Mouse (Mus musculus) liver, embryonic 14.5 days (tissue): ENCODE data around the gene Derl2. TPM values are rescaled to one million over a fixed set of nuclear protein-coding genes. Genes with fewer than 3 reads are reported as not detected.

Source experiments
- ATAC-seq: fragments of 200-750 bp; cut with Nextera tagmentation; 2 replicates; pipeline ENCODE4 v1.8.0; 2017; ENCODE audit warnings: moderate number of reproducible peaks, mild to moderate bottlenecking, moderate library complexity; ENCODE audit not compliant: insufficient read depth
- DNase-seq, 3 experiments: peaks; one replicate each; pipeline ENCODE4 v3.0.0-alpha.2; 2012 to 2013; ENCODE audit warnings: low read depth in 3 of 3, low spot score in 3 of 3
- H3K27ac ChIP-seq: fragments of 300-500 bp; sonication (generic); 2 replicates; pipeline ENCODE4 v1.5.1; 2014; ENCODE audit warnings: moderate library complexity, mild to moderate bottlenecking, control low read depth, inconsistent platforms
- H3K27me3 ChIP-seq: fragments of 300-500 bp; sonication (generic); 2 replicates; pipeline ENCODE4 v1.6.1; 2014; ENCODE audit warnings: mild to moderate bottlenecking, low read length, moderate library complexity; ENCODE audit not compliant: control insufficient read depth, insufficient read depth
- H3K36me3 ChIP-seq: fragments of 300-500 bp; sonication (generic); replicated peaks from 2 replicates; pipeline ENCODE4 v1.6.1; 2014; ENCODE audit warnings: low read depth; ENCODE audit not compliant: control insufficient read depth, insufficient read depth
- H3K4me1 ChIP-seq, 2 experiments: fragments of 200-500 bp in 1 of 2; fragments of 300-500 bp in 1 of 2; sonication (generic) in 1 of 2; replicated peaks; 2 replicates each; pipeline ENCODE4 v1.6.1; 2012 to 2014; ENCODE audit warnings: antibody characterized with exemption in 1 of 2, inconsistent platforms in 1 of 2, low read length in 1 of 2; ENCODE audit not compliant: control insufficient read depth in 2 of 2, insufficient read depth in 2 of 2
- H3K4me2 ChIP-seq: fragments of 300-500 bp; sonication (generic); 2 replicates; pipeline ENCODE4 v1.6.1; 2014; ENCODE audit warnings: low read depth, mild to moderate bottlenecking, control low read depth, moderate library complexity
- H3K4me3 ChIP-seq, 2 experiments: fragments of 200-500 bp in 1 of 2; fragments of 300-500 bp in 1 of 2; sonication (generic) in 1 of 2; 2 replicates each; pipeline ENCODE4 v1.5.1; 2012 to 2014; ENCODE audit warnings: low read depth in 2 of 2, low read length in 2 of 2, mild to moderate bottlenecking in 2 of 2, control low read depth in 1 of 2, inconsistent platforms in 1 of 2, moderate library complexity in 1 of 2; ENCODE audit not compliant: insufficient read depth in 1 of 2
- H3K9ac ChIP-seq: fragments of 300-500 bp; sonication (generic); replicated peaks from 2 replicates; pipeline ENCODE4 v1.6.1; 2014; ENCODE audit warnings: mild to moderate bottlenecking, control low read depth, moderate library complexity
- H3K9me3 ChIP-seq: fragments of 300-500 bp; sonication (generic); 2 replicates; pipeline ENCODE4 v1.6.1; 2016; ENCODE audit warnings: low read length, mixed read lengths; ENCODE audit not compliant: control insufficient read depth
- CTCF ChIP-seq: IDR thresholded peaks from 2 replicates; pipeline ENCODE4 v1.5.1; 2016; ENCODE audit warnings: antibody characterized with exemption, low read depth, control low read depth
- EP300 ChIP-seq: IDR thresholded peaks from 2 replicates; pipeline ENCODE4 v1.6.1; 2016; ENCODE audit warnings: antibody characterized with exemption, low read depth
- WGBS: fragments of 180-500 bp; shearing (Covaris S2); extraction: QIAGEN DNeasy Blood & Tissue Kit; methylation state at CpG from one replicate; pipeline ENCODE4 v1.1.7; 2014; ENCODE audit not compliant: insufficient replicate concordance; 5-methylcytosine and 5-hydroxymethylcytosine counted together
- polyA plus RNA-seq, 2 experiments: library from polyadenylated mRNA; depleted of rRNA in 1 of 2; stranded (reverse) in 1 of 2; unstranded in 1 of 2; fragments of >200 nt; fragmentation: Nextera tagmentation in 1 of 2; extraction: Ambion mirVana in 1 of 2; gene quantifications; 2 replicates each; pipeline versions ENCODE4 v1.2.1 to v1.2.3; 2012 to 2014

Derl2 gene
- polyA plus RNA-seq, 2 experiments, result 10.4 to 35.7 TPM

DNA sequence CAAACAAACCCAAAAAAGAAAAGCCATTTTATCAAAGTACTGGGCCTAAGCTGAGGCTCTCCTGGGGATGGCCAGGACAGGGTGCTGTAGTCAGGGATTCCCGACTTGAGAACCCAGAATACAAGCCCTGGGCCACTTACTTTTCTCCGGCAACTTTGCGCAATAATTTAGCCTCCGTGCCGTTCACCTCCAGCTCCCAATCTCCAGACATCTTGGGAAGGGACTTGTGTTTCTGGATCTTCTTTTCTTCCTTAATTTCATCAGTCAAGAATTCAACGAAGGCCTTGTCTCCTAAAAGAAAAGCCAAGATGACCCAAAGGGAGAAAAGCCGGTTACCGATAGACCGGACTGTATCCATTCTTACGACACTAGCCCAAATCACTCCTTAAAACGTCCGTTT lies 37.6 kb downstream of the Derl2 start:
- ATAC-seq (no peak), DNase-seq (no peak)
- peak overlapping the region; percentile 20 for H3K27ac ChIP-seq
- H3K9ac ChIP-seq, result peak overlapping the region; percentile 85
- H3K9me3 ChIP-seq, result no peaks in the 10 kb centered on the region
- H3K4me2 ChIP-seq, result peak overlapping the region; percentile 98
- H3K36me3 ChIP-seq, result peaks cover 36% of the 10 kb centered on the region
- H3K4me3 ChIP-seq, result peak overlapping the region; percentile 89 to 97
- peaks cover 6 to 9% of the 10 kb centered on the region in 2 experiments for H3K4me1 ChIP-seq
- H3K27me3 ChIP-seq, result no peaks in the 10 kb centered on the region
- TF ChIP-seq CTCF (no peak), EP300 (no peak)
- WGBS, result 2% methylated on average over 12 of the region's 12 CpGs

DNA sequence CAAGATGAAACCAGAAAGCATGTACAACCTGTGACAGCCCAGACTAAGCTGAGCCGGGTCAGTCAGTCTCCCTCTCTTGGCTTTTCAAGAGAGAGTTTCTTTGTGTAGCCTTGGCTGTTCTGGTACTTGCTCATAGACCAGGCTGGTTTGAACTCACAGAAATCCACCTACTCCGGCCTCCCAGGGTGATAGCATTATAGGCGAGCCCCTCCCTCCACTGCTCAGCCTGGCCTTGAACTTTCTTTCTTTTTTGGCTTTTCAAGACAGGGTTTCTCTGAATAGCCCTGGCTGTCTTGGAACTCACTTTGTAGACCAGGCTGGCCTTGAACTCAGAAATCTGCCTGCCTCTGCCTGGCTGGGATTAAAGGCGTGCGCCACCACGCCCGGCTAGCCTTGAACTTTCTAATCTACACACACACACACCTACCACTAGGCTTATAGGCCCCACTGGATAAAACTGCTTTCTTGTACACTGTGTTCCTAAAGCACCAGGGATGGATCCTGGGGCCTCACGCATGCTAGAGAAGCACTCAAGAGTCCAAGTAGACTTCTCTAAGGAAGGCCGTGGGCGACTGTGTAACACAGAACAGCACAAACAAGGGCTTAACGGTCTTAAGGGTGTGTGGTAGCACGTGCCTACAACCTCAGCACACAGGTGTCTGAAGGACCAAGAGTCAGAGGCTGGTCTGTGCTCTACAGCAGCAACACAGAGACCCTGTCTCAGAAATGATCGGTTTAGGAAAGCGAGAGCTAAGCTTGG lies 38.7 kb downstream of the Derl2 start:
- no peak for TF ChIP-seq CTCF
- no peak for TF ChIP-seq EP300
- H3K4me3 ChIP-seq, result peak overlapping the region; percentile 35 to 97
- H3K36me3 ChIP-seq, result peaks cover 45% of the 10 kb centered on the region

DNA sequence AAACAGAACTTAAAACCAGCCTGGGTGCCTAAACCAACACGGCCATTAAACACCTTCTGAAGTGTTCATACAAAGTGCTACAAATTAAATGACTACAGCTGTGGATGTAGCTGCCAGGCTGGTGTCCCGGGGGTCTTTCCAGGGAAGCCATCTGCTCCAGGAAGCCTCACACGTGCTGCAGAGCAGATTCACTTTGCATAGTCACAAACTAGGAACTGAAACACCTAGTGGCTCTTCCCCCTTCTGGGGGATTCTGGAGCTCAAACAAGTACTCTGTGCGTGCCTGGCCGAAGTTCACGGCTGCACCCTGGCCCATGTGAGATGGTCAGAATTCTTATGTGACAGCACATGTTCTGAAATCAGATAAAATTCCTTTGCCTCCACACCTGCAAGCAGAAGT lies 39.4 kb downstream of the Derl2 start:
- no peak overlapping the region for H3K27ac ChIP-seq
- TF ChIP-seq CTCF, result no peak
- no peak for TF ChIP-seq EP300
- H3K36me3 ChIP-seq, result peaks cover 51% of the 10 kb centered on the region
- H3K9me3 ChIP-seq, result no peaks in the 10 kb centered on the region
- H3K9ac ChIP-seq, result no peak overlapping the region
- ATAC-seq, result no peak
- H3K4me2 ChIP-seq, result no peak overlapping the region
- no peaks in the 10 kb centered on the region for H3K27me3 ChIP-seq
- H3K4me3 ChIP-seq, result no peak overlapping the region
- 76% methylated on average over 6 of the region's 6 CpGs for WGBS
- peaks cover 6 to 9% of the 10 kb centered on the region in 2 experiments for H3K4me1 ChIP-seq
- DNase-seq, result no peak

More for the DNA sequence above, 38.7 kb downstream of the Derl2 start:
- WGBS, result 67% methylated on average over 14 of the region's 14 CpGs
- Histone ChIP-seq H3K4me2 (peak overlapping the region; percentile 98), H3K9ac (no peak overlapping the region; the same call in 1 of the 2 replicates), H3K9me3 (no peaks in the 10 kb centered on the region), H3K27me3 (no peaks in the 10 kb centered on the region), H3K4me1 (peaks cover 6 to 9% of the 10 kb centered on the region in 2 experiments), H3K27ac (no peak overlapping the region)
- no peak for DNase-seq
- no peak for ATAC-seq

DNA sequence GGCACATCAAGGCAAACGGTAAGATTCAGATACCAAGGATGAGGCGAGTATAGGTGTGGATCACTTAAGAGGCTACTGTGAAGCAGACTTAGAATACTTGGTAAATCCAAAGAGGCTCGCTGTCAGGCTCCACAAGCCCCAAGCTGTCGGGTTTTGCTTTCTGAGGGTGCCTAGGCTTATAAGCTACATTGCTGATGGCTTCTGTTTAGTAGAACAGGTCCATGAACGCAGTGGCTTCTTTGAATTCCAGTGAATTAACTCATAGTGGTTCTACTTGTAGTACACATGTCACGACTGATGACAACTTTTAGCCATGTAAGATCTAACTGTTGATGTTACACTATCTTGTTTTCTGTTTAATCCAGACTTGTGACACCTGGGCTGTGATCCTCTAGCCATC lies 42.3 kb downstream of the Derl2 start:
- H3K4me2 ChIP-seq, result no peak overlapping the region
- H3K27ac ChIP-seq, result no peak overlapping the region
- H3K36me3 ChIP-seq, result peaks cover 72% of the 10 kb centered on the region
- H3K4me3 ChIP-seq, result no peak overlapping the region
- TF ChIP-seq EP300 (no peak), CTCF (no peak)
- ATAC-seq (no peak), DNase-seq (no peak)
- H3K9ac ChIP-seq, result no peak overlapping the region; the same call in 1 of the 2 replicates
- no peaks in the 10 kb centered on the region for H3K9me3 ChIP-seq
- peaks cover 9 to 10% of the 10 kb centered on the region in 2 experiments for H3K4me1 ChIP-seq
- whole genome bisulfite sequencing, result 75% methylated on average over 6 of the region's 6 CpGs
- H3K27me3 ChIP-seq, result no peaks in the 10 kb centered on the region

DNA sequence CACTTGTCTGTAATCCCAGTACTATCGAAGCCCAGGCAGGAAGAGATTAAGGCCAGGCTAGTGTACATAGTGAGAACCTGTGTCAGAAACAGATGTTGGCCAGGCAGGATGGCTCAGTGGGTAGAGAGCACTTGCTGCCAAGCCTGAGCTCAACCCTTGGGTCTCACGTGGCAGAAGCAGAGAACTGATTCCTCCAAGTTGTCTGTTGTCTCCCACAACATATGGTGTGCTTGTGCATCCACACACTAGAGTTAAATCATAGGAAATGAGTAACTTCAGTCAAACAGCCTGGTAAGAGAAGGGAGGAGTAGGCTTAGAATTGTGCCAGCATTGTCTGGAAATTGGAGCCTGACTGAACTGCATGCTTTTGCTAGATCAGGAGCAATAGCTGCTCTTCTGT lies 44.4 kb downstream of the Derl2 start:
- H3K36me3 ChIP-seq, result peaks cover 77% of the 10 kb centered on the region

More for the DNA sequence above, 44.4 kb downstream of the Derl2 start:
- no peak overlapping the region for H3K27ac ChIP-seq
- H3K4me2 ChIP-seq, result no peak overlapping the region
- H3K4me1 ChIP-seq, result peaks cover 11 to 12% of the 10 kb centered on the region in 2 experiments
- no peaks in the 10 kb centered on the region for H3K9me3 ChIP-seq
- H3K9ac ChIP-seq, result no peak overlapping the region
- H3K4me3 ChIP-seq, result no peak overlapping the region
- DNase-seq, result no peak
- no peaks in the 10 kb centered on the region for H3K27me3 ChIP-seq
- no peak for TF ChIP-seq EP300
- no peak for TF ChIP-seq CTCF
- ATAC-seq, result no peak
- 57% methylated on average over 2 of the region's 2 CpGs for WGBS
